Mouse (Mus musculus) spleen, adult 2 months (tissue): Measurements from ENCODE around the gene Hnrnpa3.

Source experiments
- CTCF ChIP-seq: fragments of 200-500 bp; IDR thresholded peaks from 2 replicates; pipeline ENCODE4 v1.5.1; 2011; ENCODE audit warnings: mild to moderate bottlenecking, inconsistent platforms; ENCODE audit not compliant: insufficient read depth, insufficient read length, insufficient replicate concordance; ENCODE audit errors: extremely low read depth
- POLR2A ChIP-seq: fragments of 200-500 bp; IDR thresholded peaks from 2 replicates; pipeline ENCODE4 v1.6.1; 2011; ENCODE audit warnings: low read depth, low read length, inconsistent platforms

DNA sequence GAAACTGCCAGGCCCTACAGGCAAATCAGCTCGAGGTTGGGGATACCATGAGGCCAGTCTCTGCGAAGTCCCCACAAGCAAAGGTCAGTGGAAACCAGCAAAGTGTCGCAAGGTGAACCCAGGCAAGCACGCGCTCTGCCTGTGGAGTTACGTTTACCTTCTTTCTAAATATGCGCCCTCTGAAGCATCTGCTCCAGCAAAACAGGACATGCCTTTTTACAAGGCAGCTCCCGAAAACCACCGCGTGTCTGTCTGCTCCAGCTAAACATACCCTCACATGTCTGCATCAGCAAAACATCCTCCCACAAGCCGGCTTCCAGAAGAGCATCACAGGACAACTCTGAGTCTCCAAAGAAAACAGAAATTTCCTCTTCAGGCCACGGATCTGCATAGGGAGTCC, 13.8 kb upstream of the Hnrnpa3 start:
- TF ChIP-seq CTCF (no peak), POLR2A (no peak)
